Mouse (Mus musculus) MEL-GATA-1-ER (cell line): Measurements from ENCODE around the gene Tob2.
A peak's percentile ranks its signal among the peaks of the same experiment; 100 is the strongest.

Experiments used
- DNase-seq: peaks from one replicate; pipeline ENCODE4 v3.0.0-alpha.2; 2012; ENCODE audit warnings: low read depth; ENCODE audit errors: extremely low read depth

Tob2 gene

GRCm38 (mm10) chr15:81860471-81861135 is 2.0 kb upstream of the Tob2 start:
- no peak for DNase-seq

GRCm38 (mm10) chr15:81859330-81860255 is 997 bp upstream of the Tob2 start:
- peak; percentile 99 for DNase-seq

- DNase-seq = peak; percentile 77
These were observed 469 bp downstream of the Tob2 start for GRCm38 (mm10) chr15:81858138-81858516.

GRCm38 (mm10) chr15:81857724-81858116 is 876 bp downstream of the Tob2 start:
- no peak for DNase-seq

- DNase-seq = no peak
These were observed 1.5 kb downstream of the Tob2 start for GRCm38 (mm10) chr15:81856938-81857723.

- peak; percentile 91 for DNase-seq
These were observed 2.4 kb downstream of the Tob2 start for GRCm38 (mm10) chr15:81856030-81856790.

GRCm38 (mm10) chr15:81853081-81853480 is 5.5 kb downstream of the Tob2 start:
- no peak for DNase-seq

- no peak for DNase-seq
These were observed 6.1 kb downstream of the Tob2 start for GRCm38 (mm10) chr15:81852411-81853000.

GRCm38 (mm10) chr15:81851375-81851774 is 7.2 kb downstream of the Tob2 start:
- DNase-seq = no peak

- DNase-seq = no peak
These were observed 7.9 kb downstream of the Tob2 start for GRCm38 (mm10) chr15:81850718-81851117.

GRCm38 (mm10) chr15:81849104-81849503 is 9.5 kb downstream of the Tob2 start:
- DNase-seq = no peak

GRCm38 (mm10) chr15:81848301-81848700 is 10.3 kb downstream of the Tob2 start:
- DNase-seq = no peak

GRCm38 (mm10) chr15:81847861-81848260 is 10.7 kb downstream of the Tob2 start:
- DNase-seq = no peak

- no peak for DNase-seq
These were observed 11.4 kb downstream of the Tob2 start for GRCm38 (mm10) chr15:81847161-81847560.

GRCm38 (mm10) chr15:81846755-81847154 is 11.8 kb downstream of the Tob2 start:
- DNase-seq = no peak

- no peak for DNase-seq
These were observed 12.9 kb downstream of the Tob2 start for GRCm38 (mm10) chr15:81845724-81846123.

GRCm38 (mm10) chr15:81845033-81845625 is 13.5 kb downstream of the Tob2 start:
- no peak for DNase-seq

- DNase-seq = no peak
These were observed 16.3 kb downstream of the Tob2 start for GRCm38 (mm10) chr15:81842275-81842674.

- no peak for DNase-seq
These were observed 18.3 kb downstream of the Tob2 start for GRCm38 (mm10) chr15:81840306-81840705.

- DNase-seq = no peak
These were observed 19.0 kb downstream of the Tob2 start for GRCm38 (mm10) chr15:81839634-81840033.
